Mouse (Mus musculus): ENCODE data around the gene Mus81.

Gene Mus81

GRCm38 (mm10) chr19:5447515-5448353 is 40.5 kb downstream of the Mus81 start, which contains the start of gene Fosl1:
Fosl1 (plus strand) TSS chr19:5447547.
- DNase-seq (ENCODE audit: inconsistent age in 2 of 2, low spot score in 1 of 2) = peak; percentile 78 to 91

GRCm38 (mm10) chr19:5445747-5446146 is 42.5 kb downstream of the Mus81 start:
- no peak for DNase-seq (ENCODE audit: inconsistent age in 2 of 2, low spot score in 1 of 2)

DNA sequence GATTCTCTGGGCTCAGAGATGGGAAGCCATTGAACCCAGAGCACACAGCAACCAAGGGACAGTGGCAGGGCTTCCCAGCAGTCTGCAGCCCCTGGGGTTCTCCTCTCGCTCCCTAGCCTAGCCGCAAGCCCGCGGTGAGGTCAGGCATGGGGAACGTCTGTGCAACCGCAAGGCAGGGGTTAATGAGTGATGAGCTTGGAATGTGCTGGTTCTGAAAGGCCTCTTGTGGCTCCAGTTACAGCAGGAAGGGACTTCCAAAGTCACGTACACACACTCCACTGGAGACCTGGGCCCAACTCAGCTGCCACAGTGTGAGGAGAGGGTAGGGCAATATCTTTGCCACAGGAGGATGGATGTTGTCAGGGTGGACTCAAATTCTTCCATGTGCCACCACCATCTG is 43.2 kb downstream of the Mus81 start:
- no peak for DNase-seq (ENCODE audit: inconsistent age in 2 of 2, low spot score in 1 of 2)

DNA sequence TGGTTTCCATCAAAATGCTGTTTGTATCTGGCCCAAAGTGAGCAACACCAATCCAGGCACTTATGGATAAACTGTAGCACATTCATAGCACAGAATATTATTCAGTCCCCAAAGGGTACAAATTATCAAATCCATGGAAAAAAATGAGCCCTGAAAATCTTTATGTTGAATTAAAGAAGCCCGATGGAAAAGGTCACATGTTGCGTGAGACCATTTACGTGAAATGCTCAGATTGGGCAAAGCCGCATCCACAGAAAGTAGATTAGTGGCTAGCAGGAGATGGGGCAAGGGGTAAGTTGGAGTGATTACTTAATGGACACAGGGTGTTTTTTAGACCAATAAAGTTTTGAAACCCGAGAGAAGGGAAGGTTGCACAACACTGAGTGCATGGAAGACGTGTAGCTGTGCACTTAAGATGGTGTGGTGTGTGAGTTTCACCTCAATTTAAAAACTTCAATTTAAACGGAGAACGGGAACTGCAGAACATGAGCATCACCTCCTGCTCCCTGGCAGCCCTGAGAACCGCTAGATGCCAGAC is 43.8 kb downstream of the Mus81 start:
- no peak for DNase-seq (ENCODE audit: inconsistent age in 2 of 2, low spot score in 1 of 2)

GRCm38 (mm10) chr19:5433951-5434350 is 54.3 kb downstream of the Mus81 start:
- no peak for DNase-seq (ENCODE audit: inconsistent age in 2 of 2, low spot score in 1 of 2)

DNA sequence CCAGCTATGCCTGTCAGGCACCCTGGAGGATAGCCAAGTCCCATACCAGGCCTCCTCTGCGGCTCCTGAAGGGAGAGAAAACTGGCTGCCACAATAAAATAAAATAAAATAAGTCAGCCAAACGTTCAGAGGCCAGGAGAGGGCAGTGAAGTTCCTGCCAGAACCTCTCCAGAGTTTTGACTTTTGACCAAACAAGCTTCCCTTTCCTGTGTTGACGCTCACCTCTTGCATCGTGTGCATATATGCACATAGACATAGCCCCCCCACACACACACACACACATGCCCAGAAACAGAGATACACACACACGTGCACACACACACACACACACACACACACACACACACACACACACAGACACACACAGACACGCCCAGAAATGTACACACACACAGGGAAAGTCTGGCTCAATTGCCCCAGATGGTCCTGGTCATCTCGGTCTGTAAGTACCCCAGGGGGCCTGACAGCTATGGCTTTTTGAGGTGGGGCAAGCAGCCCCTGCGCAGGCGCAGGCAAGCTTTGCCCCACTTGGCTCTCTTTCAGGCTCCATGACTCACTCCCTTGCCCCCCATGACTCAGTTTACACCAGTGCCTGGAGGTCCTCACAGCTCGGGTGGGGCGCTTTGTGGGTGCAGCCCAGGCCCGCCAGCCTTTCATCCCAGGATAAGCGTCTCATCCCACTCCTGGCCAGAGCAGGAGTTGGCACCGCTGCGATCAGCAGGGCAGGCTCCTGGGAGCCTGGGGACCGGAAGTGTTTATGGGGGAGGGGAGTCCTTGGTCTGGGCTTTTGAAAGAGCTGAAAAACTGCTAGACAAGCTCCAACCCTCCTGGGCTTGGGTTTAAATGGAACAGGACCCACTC is 55.0 kb downstream of the Mus81 start:
- DNase-seq (ENCODE audit: inconsistent age in 2 of 2, low spot score in 1 of 2) = peak; percentile 66 to 87

All from adrenal gland, adult (tissue).